Mouse (Mus musculus) forebrain, postnatal 0 days (tissue): ENCODE measurements around the gene Tbx3. TPM values are rescaled to one million over a fixed set of nuclear protein-coding genes. Genes with fewer than 3 reads are reported as not detected.
A peak's percentile ranks its signal among the peaks of the same experiment; 100 is the strongest.

Experiments
- ATAC-seq: fragments of 200-750 bp; cut with Nextera tagmentation; 2 replicates; pipeline ENCODE4 v1.8.0; 2017; ENCODE audit warnings: mild to moderate bottlenecking, moderate library complexity
- DNase-seq: peaks from one replicate; pipeline ENCODE4 v3.0.0-alpha.2; 2015
- H3K27ac ChIP-seq: fragments of 300-500 bp; sonication (generic); 2 replicates; pipeline ENCODE4 v1.5.1; 2014; ENCODE audit warnings: low read depth, mild to moderate bottlenecking, antibody characterized with exemption, low read length, moderate library complexity, mixed read lengths
- H3K27me3 ChIP-seq: fragments of 300-500 bp; sonication (generic); 2 replicates; pipeline ENCODE4 v1.6.1; 2014; ENCODE audit warnings: mild to moderate bottlenecking, low read length, mixed read lengths; ENCODE audit not compliant: insufficient read depth
- H3K36me3 ChIP-seq: fragments of 300-500 bp; sonication (generic); 2 replicates; pipeline ENCODE4 v1.6.1; 2014; ENCODE audit warnings: mild to moderate bottlenecking, moderate library complexity; ENCODE audit not compliant: insufficient read depth
- H3K4me1 ChIP-seq: fragments of 300-500 bp; sonication (generic); 2 replicates; pipeline ENCODE4 v1.6.1; 2014; ENCODE audit warnings: antibody characterized with exemption; ENCODE audit not compliant: insufficient read depth
- H3K4me2 ChIP-seq: fragments of 300-500 bp; sonication (generic); 2 replicates; pipeline ENCODE4 v1.6.1; 2014; ENCODE audit warnings: low read depth, mild to moderate bottlenecking, moderate library complexity
- H3K4me3 ChIP-seq: fragments of 300-500 bp; sonication (generic); 2 replicates; pipeline ENCODE4 v1.5.1; 2014; ENCODE audit warnings: low read depth, low read length, mixed read lengths
- H3K9ac ChIP-seq: fragments of 300-500 bp; sonication (generic); 2 replicates; pipeline ENCODE4 v1.6.1; 2014; ENCODE audit warnings: mild to moderate bottlenecking
- H3K9me3 ChIP-seq: fragments of 300-500 bp; sonication (generic); 2 replicates; pipeline ENCODE4 v1.6.1; 2016; ENCODE audit warnings: low read length
- CTCF ChIP-seq: sonication (generic); IDR thresholded peaks from 2 replicates; pipeline ENCODE4 v1.5.1; 2016; ENCODE audit warnings: antibody characterized with exemption, control low read depth, low read depth
- WGBS: fragments of 180-500 bp; shearing (Covaris S2); extraction: QIAGEN DNeasy Blood & Tissue Kit; methylation state at CpG from one replicate; pipeline ENCODE4 v1.1.7; 2014; 5-methylcytosine and 5-hydroxymethylcytosine counted together
- polyA plus RNA-seq: library from polyadenylated mRNA; unstranded; fragments of >200 nt; fragmentation: Nextera tagmentation; extraction: Ambion mirVana; gene quantifications from 2 replicates; pipeline ENCODE4 v1.2.1, GENCODE M21; 2015
- total RNA-seq: library from RNA; depleted of rRNA; stranded (reverse); fragments of >200 nt; gene quantifications from 2 replicates; pipeline ENCODE4 v1.2.3, GENCODE M21; 2014; rRNA removed

Gene Tbx3
- total RNA-seq (1.5 and 2.9 TPM in 2 replicates), polyA plus RNA-seq (1.2 and 1.7 TPM in 2 replicates)

DNA sequence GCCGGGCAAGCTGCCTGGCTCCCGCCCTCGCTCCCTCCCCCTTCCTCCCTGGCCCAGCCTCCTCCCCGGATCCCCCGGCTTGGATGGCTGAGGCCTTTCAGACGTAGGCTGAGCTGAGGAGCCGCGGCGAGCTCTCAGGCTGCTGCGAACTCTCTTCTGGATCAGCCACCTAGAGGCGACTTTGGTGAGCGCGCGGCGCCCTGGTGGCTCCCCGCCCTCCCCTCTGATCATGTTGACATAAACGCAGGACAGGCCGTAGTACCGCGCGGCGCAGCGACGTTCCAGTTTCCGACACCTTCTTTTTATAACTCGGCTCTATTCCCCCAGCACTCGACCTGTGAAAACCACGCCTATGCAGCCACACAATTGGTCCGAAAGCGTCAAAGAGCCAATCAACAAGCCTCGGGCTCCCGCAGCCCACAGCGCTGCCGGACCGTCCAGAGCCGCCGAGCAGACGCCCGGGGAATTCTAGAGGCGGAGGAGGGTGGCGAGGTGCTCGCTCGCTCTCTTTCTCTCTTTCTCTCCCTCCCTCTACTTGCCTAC is at the start of gene Tbx3:
Tbx3 (plus strand) TSS at position 104 of the 543 bp plus-strand sequence.
- Histone ChIP-seq H3K9me3 (no peaks in the 10 kb centered on the region), H3K9ac (no peak within 1 kb of the TSS), H3K4me3 (peak within 1 kb of the TSS; percentile 22), H3K27ac (no peak within 1 kb of the TSS), H3K36me3 (no peaks in the 10 kb centered on the region), H3K4me1 (no peaks in the 10 kb centered on the region), H3K27me3 (peaks cover 89% of the 10 kb centered on the region), H3K4me2 (peak within 1 kb of the TSS; percentile 44)
- under 1% methylated on average over 40 of the region's 43 CpGs for WGBS
- TF ChIP-seq CTCF, result peak; percentile 68
- peak; percentile 94 for ATAC-seq
- DNase-seq, result peak; percentile 83

DNA sequence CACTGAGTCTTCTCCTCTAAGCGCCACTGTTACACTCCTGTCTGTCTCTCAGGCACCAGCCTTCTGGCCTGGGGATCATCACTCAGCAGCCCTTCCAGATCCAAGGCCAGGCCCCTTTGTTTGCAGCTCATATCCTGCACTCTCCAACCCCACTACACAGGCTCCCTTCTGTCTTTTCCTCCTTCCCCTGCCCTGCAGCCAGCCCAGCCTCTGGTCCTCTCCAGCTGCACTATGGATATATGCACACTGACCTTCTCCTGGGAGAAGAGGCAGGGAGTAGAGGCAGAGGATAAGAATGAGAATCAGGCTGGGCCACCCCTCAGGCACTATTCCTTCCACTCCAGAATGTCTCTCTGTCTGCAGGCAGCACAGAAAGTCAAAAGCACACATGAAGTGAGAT is 48.4 kb upstream of the Tbx3 start:
- Histone ChIP-seq H3K9ac (no peak overlapping the region), H3K9me3 (no peaks in the 10 kb centered on the region), H3K4me1 (no peaks in the 10 kb centered on the region), H3K27ac (no peak overlapping the region), H3K36me3 (no peaks in the 10 kb centered on the region), H3K27me3 (peaks cover 16% of the 10 kb centered on the region), H3K4me2 (no peak overlapping the region), H3K4me3 (no peak overlapping the region)
- no peak for ATAC-seq
- 65% methylated on average over 1 of the region's 1 CpGs for WGBS
- no peak for DNase-seq
- TF ChIP-seq CTCF, result no peak

DNA sequence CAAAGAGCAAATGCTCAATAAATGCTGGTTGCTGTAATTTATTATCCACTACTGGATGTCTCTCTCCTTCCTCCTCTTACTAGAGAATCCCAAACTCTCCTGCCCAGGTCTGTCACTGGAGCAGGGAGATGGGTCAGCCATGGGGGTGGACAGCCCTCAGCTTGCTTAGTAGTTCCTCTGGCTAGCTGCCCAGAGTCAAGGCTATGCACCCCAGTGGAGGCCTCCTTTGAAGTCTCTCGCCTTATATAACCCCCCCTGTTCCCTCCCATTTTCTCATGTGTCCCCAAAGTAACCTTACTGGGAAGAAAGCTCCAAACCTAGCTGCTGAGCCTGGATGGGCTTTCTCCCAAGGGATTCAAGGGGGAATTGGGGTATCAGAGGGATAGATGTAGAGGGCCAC is 45.9 kb upstream of the Tbx3 start:
- H3K27ac ChIP-seq, result no peak overlapping the region
- peaks cover 27% of the 10 kb centered on the region for H3K27me3 ChIP-seq
- DNase-seq, result no peak
- no peak overlapping the region for H3K9ac ChIP-seq
- no peak overlapping the region for H3K4me3 ChIP-seq
- ATAC-seq, result no peak
- 50% methylated on average over 1 of the region's 1 CpGs for WGBS
- no peak for TF ChIP-seq CTCF
- no peaks in the 10 kb centered on the region for H3K9me3 ChIP-seq
- H3K4me1 ChIP-seq, result no peaks in the 10 kb centered on the region
- no peaks in the 10 kb centered on the region for H3K36me3 ChIP-seq
- H3K4me2 ChIP-seq, result no peak overlapping the region

DNA sequence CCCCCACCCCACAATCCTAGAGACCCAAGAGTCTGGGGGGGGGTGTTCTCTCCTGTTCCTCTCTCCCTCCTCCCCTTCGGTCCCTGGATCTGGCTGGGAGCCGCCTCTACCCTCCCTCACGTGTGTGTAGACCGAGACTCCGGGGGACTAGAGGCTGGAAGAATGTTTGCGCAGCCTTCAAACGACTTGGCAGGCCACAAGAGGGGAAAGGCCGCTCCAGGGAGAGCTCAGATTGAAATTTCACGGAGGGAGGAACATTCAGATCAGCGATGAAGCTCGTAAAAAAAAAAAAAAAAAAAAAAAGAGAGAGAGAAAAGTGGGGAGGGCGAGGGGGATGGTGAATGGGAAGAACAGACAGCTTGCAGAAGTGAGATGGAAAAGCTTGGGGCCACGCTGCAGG is 44.9 kb upstream of the Tbx3 start:
- 8% methylated on average over 13 of the region's 13 CpGs for WGBS
- no peak overlapping the region for H3K4me2 ChIP-seq

DNA sequence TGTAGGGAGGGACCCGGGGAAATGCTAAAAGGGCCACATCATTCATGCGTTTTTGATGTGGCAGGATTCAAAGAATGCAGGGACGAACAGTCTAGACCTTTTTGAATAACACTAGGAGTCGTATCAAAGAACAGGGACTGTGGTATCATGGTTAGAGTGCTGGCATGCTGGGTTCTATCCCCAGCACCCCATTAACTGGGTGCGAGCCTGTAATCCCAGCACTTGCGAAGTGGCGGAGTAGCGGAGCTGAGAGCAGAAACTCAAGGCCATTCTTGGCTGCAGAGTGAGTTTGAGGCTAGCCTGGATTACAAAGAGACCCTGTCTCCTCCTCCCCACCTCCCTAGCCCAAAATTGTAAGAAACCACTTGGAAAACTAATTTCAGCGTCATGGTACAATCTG is 44.3 kb upstream of the Tbx3 start:
- no peak for DNase-seq
- Histone ChIP-seq H3K4me1 (no peaks in the 10 kb centered on the region), H3K4me2 (no peak overlapping the region), H3K9me3 (no peaks in the 10 kb centered on the region), H3K9ac (no peak overlapping the region), H3K4me3 (no peak overlapping the region), H3K27ac (no peak overlapping the region), H3K27me3 (peaks cover 27% of the 10 kb centered on the region), H3K36me3 (no peaks in the 10 kb centered on the region)
- WGBS, result 23% methylated on average over 9 of the region's 9 CpGs
- TF ChIP-seq CTCF, result no peak
- no peak for ATAC-seq

More for the DNA sequence above, 44.9 kb upstream of the Tbx3 start:
- Histone ChIP-seq H3K27ac (no peak overlapping the region), H3K27me3 (peaks cover 27% of the 10 kb centered on the region), H3K9ac (no peak overlapping the region), H3K36me3 (no peaks in the 10 kb centered on the region), H3K4me1 (no peaks in the 10 kb centered on the region), H3K4me3 (no peak overlapping the region), H3K9me3 (no peaks in the 10 kb centered on the region)
- no peak for TF ChIP-seq CTCF
- ATAC-seq, result no peak
- DNase-seq, result no peak

DNA sequence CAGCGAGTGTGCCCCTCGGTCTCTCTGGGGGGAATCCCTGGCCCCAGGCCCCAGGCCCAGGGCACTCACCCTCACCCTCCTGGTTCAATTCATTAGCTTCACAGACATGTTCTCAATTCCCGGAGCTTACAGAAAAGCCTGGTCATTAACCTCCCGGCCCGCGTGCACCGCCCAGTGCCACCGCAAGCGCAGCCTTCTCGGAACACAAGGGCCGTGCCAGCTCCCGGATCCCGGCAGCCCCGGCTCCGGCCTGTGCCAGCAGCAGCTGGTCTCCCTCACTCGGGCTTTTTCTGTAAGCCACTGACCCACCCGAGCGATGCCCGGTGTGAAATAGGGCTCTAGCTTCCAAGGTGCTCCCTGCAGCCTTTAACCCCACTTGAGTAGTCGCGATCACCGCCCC is 43.8 kb upstream of the Tbx3 start:
- DNase-seq (peak; percentile 28), ATAC-seq (0 out of 2 replicates have a peak, but pooled peaks have one; percentile 29)
- H3K4me2 ChIP-seq, result peak overlapping the region; percentile 21; the same call in 1 of the 2 replicates
- no peaks in the 10 kb centered on the region for H3K4me1 ChIP-seq
- H3K27me3 ChIP-seq, result peaks cover 27% of the 10 kb centered on the region
- WGBS, result 8% methylated on average over 22 of the region's 22 CpGs
- H3K9me3 ChIP-seq, result no peaks in the 10 kb centered on the region
- H3K4me3 ChIP-seq, result no peak overlapping the region; the same call in 1 of the 2 replicates
- H3K9ac ChIP-seq, result no peak overlapping the region
- no peaks in the 10 kb centered on the region for H3K36me3 ChIP-seq
- TF ChIP-seq CTCF, result no peak
- H3K27ac ChIP-seq, result no peak overlapping the region

DNA sequence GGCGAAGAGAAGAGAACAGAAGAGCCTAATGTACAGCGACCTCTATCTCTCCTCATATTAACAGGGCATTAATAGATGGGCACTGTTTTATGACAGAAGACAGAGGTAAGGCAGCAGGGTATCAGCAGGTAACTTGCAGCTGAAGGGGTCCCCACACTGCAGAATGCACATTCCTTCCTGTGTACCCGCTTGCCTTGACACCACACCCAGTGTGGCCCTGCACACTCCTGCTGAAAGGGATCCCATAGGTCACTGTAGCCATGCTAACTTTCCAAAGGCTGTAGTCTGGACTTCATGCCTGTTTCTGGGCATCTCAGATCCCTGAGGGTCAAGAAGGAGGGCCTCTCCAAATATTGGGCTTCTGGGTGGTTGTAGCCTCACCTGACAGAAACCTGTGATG is 42.4 kb upstream of the Tbx3 start:
- H3K27me3 ChIP-seq, result peaks cover 27% of the 10 kb centered on the region
- no peaks in the 10 kb centered on the region for H3K9me3 ChIP-seq
- no peaks in the 10 kb centered on the region for H3K4me1 ChIP-seq
- TF ChIP-seq CTCF, result no peak
- H3K4me2 ChIP-seq, result no peak overlapping the region
- no peak overlapping the region for H3K4me3 ChIP-seq
- H3K27ac ChIP-seq, result no peak overlapping the region
- no peak overlapping the region for H3K9ac ChIP-seq
- H3K36me3 ChIP-seq, result no peaks in the 10 kb centered on the region
- DNase-seq, result no peak
- WGBS, result 83% methylated on average over 3 of the region's 3 CpGs
- ATAC-seq, result no peak
